Mouse (Mus musculus): ENCODE measurements around the gene Gys1. TPM values are rescaled to one million over a fixed set of nuclear protein-coding genes. Genes with fewer than 3 reads are reported as not detected.
"Not testable (repeated sequence)": the region's sequence is repeated elsewhere in the genome, so short reads cannot be mapped to it uniquely, and the experiment has no call there.

The Gys1 gene
- polyA plus RNA-seq, 1 experiment from 2014 or later = 32.7 TPM

DNA sequence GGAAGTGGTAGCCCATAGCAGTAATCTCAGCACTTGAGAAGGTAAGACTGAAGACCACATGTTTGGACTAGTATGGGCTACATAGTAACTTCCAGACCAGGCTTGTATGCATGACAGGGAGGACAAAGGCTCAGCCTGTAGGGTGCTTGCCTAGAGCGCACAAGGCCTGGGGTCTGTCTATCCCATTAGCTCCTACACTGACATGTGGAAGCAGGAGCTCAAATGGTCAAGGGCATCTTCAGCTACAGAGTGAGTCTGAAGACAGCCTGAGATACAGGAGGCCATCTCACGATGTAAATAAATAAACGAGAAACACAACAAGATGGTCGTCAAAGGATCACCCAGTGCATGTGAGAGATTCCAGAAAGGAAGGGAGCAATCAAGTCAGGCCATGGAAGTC is 27.7 kb downstream of the Gys1 start:
- H3K27ac ChIP-seq (ENCODE audit: low read length) = no peak overlapping the region
- no peaks in the 10 kb centered on the region for H3K27me3 ChIP-seq (ENCODE audit: control insufficient read depth, insufficient read depth, low read length)
- no peak overlapping the region for H3K9ac ChIP-seq (replicated peaks; ENCODE audit: low read depth, low read length)
- peaks cover 27% of the 10 kb centered on the region for H3K36me3 ChIP-seq (ENCODE audit: control insufficient read depth, insufficient read depth, low read length)
- WGBS = 84% methylated on average over 4 of the region's 4 CpGs
- no peaks in the 10 kb centered on the region for H3K9me3 ChIP-seq (ENCODE audit: control insufficient read depth, low read depth, low read length)
- peaks cover 29% of the 10 kb centered on the region for H3K4me1 ChIP-seq (ENCODE audit: control insufficient read depth, insufficient read depth, low read length)
- no peak overlapping the region for H3K4me3 ChIP-seq (ENCODE audit: low read depth, low read length)
- no peak overlapping the region for H3K4me2 ChIP-seq (replicated peaks; ENCODE audit: low read depth, low read length)
- no peak for ATAC-seq (ENCODE audit: insufficient number of reproducible peaks, insufficient read depth, low FRiP score, low read depth)

DNA sequence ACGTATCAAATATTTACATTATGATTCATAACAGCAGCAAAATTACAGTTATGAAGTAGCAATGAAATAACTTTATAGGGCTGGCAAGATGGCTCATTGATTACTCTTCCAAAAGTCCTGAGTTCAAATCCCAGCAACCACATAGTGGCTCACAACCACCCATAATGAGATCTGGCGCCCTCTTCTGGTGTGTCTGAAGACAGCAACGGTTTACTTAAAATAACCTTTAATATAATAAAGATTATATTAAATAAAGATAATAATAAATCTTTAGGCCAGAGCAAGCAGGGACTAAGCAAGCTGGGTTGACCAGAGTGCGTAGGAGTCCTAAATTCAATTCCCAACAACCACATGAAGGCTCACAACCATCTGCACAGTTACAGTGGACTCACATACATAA is 28.2 kb downstream of the Gys1 start:
- not testable (repeated sequence) for H3K4me2 ChIP-seq (replicated peaks; ENCODE audit: low read depth, low read length); H3K4me3 ChIP-seq (ENCODE audit: low read depth, low read length); H3K27ac ChIP-seq (ENCODE audit: low read length); H3K27me3 ChIP-seq (ENCODE audit: control insufficient read depth, insufficient read depth, low read length); H3K9me3 ChIP-seq (ENCODE audit: control insufficient read depth, low read depth, low read length); H3K9ac ChIP-seq (replicated peaks; ENCODE audit: low read depth, low read length); ATAC-seq (ENCODE audit: insufficient number of reproducible peaks, insufficient read depth, low FRiP score, low read depth)
- Histone ChIP-seq H3K4me1 (ENCODE audit: control insufficient read depth, insufficient read depth, low read length) (peaks cover 23% of the 10 kb centered on the region), H3K36me3 (ENCODE audit: control insufficient read depth, insufficient read depth, low read length) (peaks cover 22% of the 10 kb centered on the region)
- WGBS = 75% methylated on average over 4 of the region's 4 CpGs

DNA sequence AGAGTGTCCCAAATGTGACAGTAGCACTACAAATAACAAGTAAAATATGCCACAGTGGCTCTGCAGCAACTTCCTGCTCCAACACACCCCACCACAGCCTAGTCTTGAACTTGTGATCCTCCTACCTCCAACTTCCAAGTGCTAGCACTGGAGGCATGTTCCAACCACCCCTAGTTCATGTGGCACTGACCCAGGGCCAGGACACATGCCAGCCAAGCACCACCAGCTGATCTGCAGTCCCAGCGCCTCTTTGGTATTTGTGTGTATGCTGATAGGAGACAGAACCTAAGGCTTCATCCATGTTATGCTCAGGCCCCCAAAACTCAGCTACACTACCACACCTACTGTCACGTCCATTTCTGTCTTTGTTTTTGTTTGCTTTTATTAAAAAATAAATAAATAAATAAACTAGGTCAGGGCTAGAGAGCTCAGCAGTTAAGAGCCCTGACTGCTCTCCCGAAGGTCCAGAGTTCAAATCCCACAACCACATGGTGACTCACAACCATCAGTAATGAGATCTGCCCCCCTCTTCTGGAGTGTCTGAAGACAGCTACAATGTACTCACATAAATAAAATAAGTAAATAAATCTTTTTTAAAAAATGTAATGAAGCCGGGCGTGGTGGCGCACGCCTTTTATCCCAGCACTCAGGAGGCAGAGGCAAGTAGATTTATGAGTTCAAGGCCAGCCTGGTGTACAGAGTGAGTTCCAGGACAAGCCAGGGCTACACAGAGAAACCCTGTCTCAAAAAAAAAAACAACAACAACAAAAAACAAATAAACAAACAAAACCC is 29.5 kb downstream of the Gys1 start:
- Histone ChIP-seq H3K4me1 (ENCODE audit: control insufficient read depth, insufficient read depth, low read length) (peaks cover 18% of the 10 kb centered on the region), H3K27me3 (ENCODE audit: control insufficient read depth, insufficient read depth, low read length) (no peaks in the 10 kb centered on the region), H3K27ac (ENCODE audit: low read length) (no peak overlapping the region), H3K4me3 (ENCODE audit: low read depth, low read length) (no peak overlapping the region), H3K9ac (replicated peaks; ENCODE audit: low read depth, low read length) (no peak overlapping the region), H3K9me3 (ENCODE audit: control insufficient read depth, low read depth, low read length) (no peaks in the 10 kb centered on the region), H3K36me3 (ENCODE audit: control insufficient read depth, insufficient read depth, low read length) (peaks cover 16% of the 10 kb centered on the region; the same call in 1 of the 2 replicates), H3K4me2 (replicated peaks; ENCODE audit: low read depth, low read length) (no peak overlapping the region)
- WGBS = 95% methylated on average over 7 of the region's 7 CpGs
- no peak for ATAC-seq (ENCODE audit: insufficient number of reproducible peaks, insufficient read depth, low FRiP score, low read depth)

DNA sequence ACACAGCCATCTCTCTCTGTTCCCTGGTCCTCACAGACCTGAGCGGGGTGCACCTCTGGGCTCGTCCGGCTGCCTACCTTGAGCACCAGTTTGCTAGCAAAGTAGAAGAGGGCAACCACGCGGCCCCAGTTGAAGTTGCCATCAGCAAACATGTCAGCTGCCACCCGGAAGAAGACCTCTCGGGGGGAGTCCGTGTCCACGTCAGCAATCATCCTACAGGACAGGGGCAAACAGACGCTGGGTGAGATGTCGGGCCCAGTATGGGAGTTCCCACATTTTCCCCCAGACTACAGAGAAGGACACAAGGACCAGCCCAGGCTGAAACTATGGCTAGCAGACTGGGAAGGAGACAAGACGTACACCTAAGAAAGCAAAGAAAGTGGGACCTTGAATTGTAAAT is 30.5 kb downstream of the Gys1 start:
- Histone ChIP-seq H3K4me2 (replicated peaks; ENCODE audit: low read depth, low read length) (no peak overlapping the region), H3K9ac (replicated peaks; ENCODE audit: low read depth, low read length) (no peak overlapping the region), H3K36me3 (ENCODE audit: control insufficient read depth, insufficient read depth, low read length) (peaks cover 16% of the 10 kb centered on the region; the same call in 1 of the 2 replicates), H3K9me3 (ENCODE audit: control insufficient read depth, low read depth, low read length) (no peaks in the 10 kb centered on the region), H3K4me1 (ENCODE audit: control insufficient read depth, insufficient read depth, low read length) (peaks cover 17% of the 10 kb centered on the region), H3K27me3 (ENCODE audit: control insufficient read depth, insufficient read depth, low read length) (no peaks in the 10 kb centered on the region), H3K4me3 (ENCODE audit: low read depth, low read length) (no peak overlapping the region), H3K27ac (ENCODE audit: low read length) (no peak overlapping the region)
- 92% methylated on average over 12 of the region's 12 CpGs for WGBS
- ATAC-seq (ENCODE audit: insufficient number of reproducible peaks, insufficient read depth, low FRiP score, low read depth) = no peak

DNA sequence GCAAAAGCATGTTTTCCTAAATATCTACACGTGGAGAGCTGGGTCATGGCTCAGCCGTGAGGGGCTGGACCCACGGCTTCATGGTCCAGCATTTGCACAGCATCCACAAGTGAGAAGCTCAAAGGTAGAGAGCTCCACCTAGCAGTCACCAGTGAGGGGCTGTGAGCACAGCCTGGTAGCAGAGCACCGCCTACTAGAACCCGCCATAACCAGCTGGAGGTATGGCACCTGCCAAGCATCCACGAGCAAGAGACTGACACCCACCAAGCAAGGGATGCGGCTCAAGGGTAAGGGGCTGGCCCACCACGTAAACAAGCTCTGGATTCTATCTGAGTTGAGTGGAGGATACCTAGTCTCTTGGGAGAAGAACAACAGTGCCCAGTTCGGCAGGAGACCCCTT is 30.9 kb downstream of the Gys1 start:
- peak overlapping the region; percentile 86; the same call in 1 of the 2 replicates for H3K4me3 ChIP-seq (ENCODE audit: low read depth, low read length)
- H3K36me3 ChIP-seq (ENCODE audit: control insufficient read depth, insufficient read depth, low read length) = peaks cover 16% of the 10 kb centered on the region; the same call in 1 of the 2 replicates
- no peak overlapping the region for H3K9ac ChIP-seq (replicated peaks; ENCODE audit: low read depth, low read length)
- H3K4me2 ChIP-seq (replicated peaks; ENCODE audit: low read depth, low read length) = peak overlapping the region; percentile 61
- no peak overlapping the region for H3K27ac ChIP-seq (ENCODE audit: low read length)
- no peaks in the 10 kb centered on the region for H3K9me3 ChIP-seq (ENCODE audit: control insufficient read depth, low read depth, low read length)
- peaks cover 13% of the 10 kb centered on the region for H3K4me1 ChIP-seq (ENCODE audit: control insufficient read depth, insufficient read depth, low read length)
- ATAC-seq (ENCODE audit: insufficient number of reproducible peaks, insufficient read depth, low FRiP score, low read depth) = no peak
- H3K27me3 ChIP-seq (ENCODE audit: control insufficient read depth, insufficient read depth, low read length) = no peaks in the 10 kb centered on the region
- WGBS = 79% methylated on average over 9 of the region's 9 CpGs

DNA sequence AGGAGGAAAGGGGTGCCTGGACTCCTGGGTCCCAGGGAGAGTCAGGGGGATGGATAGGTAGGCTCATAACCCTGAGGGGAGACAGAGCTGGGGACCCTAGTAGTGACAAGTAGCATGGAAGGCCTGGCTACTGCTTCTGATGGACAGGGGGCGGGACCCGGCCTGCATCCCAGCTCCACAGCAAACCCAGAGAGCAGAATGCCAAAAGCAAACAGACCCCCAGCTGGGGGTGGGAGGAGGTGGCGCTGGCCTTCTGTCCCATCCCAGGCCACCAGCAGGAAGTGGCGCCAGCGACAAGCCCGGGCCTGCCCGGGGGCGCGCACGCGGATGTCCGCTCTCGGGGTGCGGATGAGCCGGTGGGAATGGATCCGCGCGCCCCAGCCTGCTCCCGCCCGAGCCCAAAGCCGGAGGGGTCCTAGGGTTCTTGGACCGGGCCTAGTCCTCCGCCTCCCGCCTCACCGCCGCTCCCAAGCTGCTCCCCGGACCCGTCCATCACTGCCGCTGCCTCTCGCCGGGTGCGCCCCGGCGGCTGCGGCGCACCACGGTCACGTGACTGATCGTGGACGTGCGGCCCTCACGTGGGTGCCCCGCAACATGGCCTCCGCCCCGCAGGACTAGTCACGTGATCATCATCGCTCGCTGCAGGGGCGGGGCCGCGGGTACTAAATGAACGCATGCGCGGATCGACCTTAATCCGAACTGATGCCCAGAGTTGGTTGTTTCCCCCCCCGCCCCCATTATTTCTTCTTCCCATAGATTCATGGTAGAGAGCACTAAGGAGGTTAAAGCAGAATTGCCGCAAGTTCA is 31.8 kb downstream of the Gys1 start, which contains the start of gene Bax:
Bax (minus strand) TSS at position 616 of the 807 bp plus-strand sequence.
- under 1% methylated on average over 58 of the region's 58 CpGs for WGBS
- 0 out of 2 replicates have a peak, but pooled peaks cover 6% of the 10 kb centered on the region for H3K4me1 ChIP-seq (ENCODE audit: control insufficient read depth, insufficient read depth, low read length)
- H3K4me2 ChIP-seq (replicated peaks; ENCODE audit: low read depth, low read length) = peak within 1 kb of the TSS; percentile 61
- peak within 1 kb of the TSS; percentile 83 for H3K9ac ChIP-seq (replicated peaks; ENCODE audit: low read depth, low read length)
- peak within 1 kb of the TSS; percentile 86 for H3K4me3 ChIP-seq (ENCODE audit: low read depth, low read length)
- peak; percentile 84 for ATAC-seq (ENCODE audit: insufficient number of reproducible peaks, insufficient read depth, low FRiP score, low read depth)
- H3K27ac ChIP-seq (ENCODE audit: low read length) = peak within 1 kb of the TSS; percentile 2; the same call in 1 of the 2 replicates
- H3K9me3 ChIP-seq (ENCODE audit: control insufficient read depth, low read depth, low read length) = no peaks in the 10 kb centered on the region
- H3K27me3 ChIP-seq (ENCODE audit: control insufficient read depth, insufficient read depth, low read length) = no peaks in the 10 kb centered on the region
- peaks cover 16% of the 10 kb centered on the region; the same call in 1 of the 2 replicates for H3K36me3 ChIP-seq (ENCODE audit: control insufficient read depth, insufficient read depth, low read length)

DNA sequence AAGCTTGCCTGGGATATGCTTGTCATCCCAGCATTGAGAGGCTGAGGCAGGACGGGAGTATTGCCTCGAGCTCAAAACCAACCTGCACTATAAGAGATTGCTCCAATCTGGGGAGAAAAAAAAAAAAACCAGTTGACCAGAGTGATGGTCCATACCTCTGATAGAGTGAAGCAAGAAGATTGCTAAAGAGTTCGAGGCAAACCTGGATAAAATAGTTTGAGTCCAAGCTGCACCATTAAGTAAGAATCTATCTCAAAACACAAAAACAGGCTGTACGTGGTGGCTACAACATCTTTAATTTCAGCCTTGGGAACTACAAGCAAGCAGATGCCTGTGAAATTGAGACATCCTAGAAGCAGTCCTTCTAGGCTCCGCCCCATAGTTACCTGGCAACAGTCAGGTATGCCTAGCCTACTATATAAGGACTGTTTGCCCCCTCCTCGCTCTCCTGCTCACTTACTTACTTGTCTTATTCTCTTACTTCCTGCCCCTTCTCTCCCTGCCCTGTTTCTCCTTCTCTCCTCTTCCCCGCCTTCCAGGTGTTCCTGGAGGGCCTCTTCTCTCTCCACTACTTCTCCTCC is 32.5 kb downstream of the Gys1 start:
- Histone ChIP-seq H3K4me2 (replicated peaks; ENCODE audit: low read depth, low read length) (peak overlapping the region; percentile 61), H3K36me3 (ENCODE audit: control insufficient read depth, insufficient read depth, low read length) (peaks cover 16% of the 10 kb centered on the region; the same call in 1 of the 2 replicates), H3K4me1 (ENCODE audit: control insufficient read depth, insufficient read depth, low read length) (0 out of 2 replicates have a peak, but pooled peaks cover 6% of the 10 kb centered on the region), H3K4me3 (ENCODE audit: low read depth, low read length) (peak overlapping the region; percentile 86), H3K27me3 (ENCODE audit: control insufficient read depth, insufficient read depth, low read length) (no peaks in the 10 kb centered on the region), H3K9me3 (ENCODE audit: control insufficient read depth, low read depth, low read length) (no peaks in the 10 kb centered on the region), H3K27ac (ENCODE audit: low read length) (no peak overlapping the region; the same call in 1 of the 2 replicates), H3K9ac (replicated peaks; ENCODE audit: low read depth, low read length) (peak overlapping the region; percentile 83; the same call in 1 of the 2 replicates)
- ATAC-seq (ENCODE audit: insufficient number of reproducible peaks, insufficient read depth, low FRiP score, low read depth) = peak; percentile 20; the same call in 1 of the 2 replicates
- 26% methylated on average over 7 of the region's 7 CpGs for WGBS

DNA sequence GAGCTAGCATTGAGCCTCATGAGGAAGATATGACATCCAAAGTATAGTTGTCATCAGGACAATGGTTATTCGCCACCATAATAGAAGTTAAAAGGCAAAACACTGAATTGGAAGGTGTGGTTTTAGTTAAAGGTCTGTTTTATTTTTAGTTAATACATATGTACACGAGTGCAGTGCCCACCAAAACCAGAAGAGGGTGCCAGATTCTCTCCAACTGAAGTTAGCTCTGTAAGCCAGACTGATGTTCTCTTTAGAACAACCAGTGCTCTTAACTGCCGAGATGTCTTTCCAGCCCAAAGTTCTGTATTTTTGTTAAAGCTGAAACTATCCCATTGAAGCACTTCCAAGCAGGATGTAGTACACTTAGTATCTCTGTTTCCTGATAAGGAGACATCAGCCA is 36.2 kb downstream of the Gys1 start:
- no peak overlapping the region for H3K9ac ChIP-seq (replicated peaks; ENCODE audit: low read depth, low read length)
- no peaks in the 10 kb centered on the region for H3K27me3 ChIP-seq (ENCODE audit: control insufficient read depth, insufficient read depth, low read length)
- 0 out of 2 replicates have a peak, but pooled peaks cover 4% of the 10 kb centered on the region for H3K4me1 ChIP-seq (ENCODE audit: control insufficient read depth, insufficient read depth, low read length)
- 10% methylated on average over 3 of the region's 3 CpGs for WGBS
- H3K4me3 ChIP-seq (ENCODE audit: low read depth, low read length) = no peak overlapping the region
- H3K4me2 ChIP-seq (replicated peaks; ENCODE audit: low read depth, low read length) = no peak overlapping the region
- H3K27ac ChIP-seq (ENCODE audit: low read length) = no peak overlapping the region
- ATAC-seq (ENCODE audit: insufficient number of reproducible peaks, insufficient read depth, low FRiP score, low read depth) = no peak
- H3K9me3 ChIP-seq (ENCODE audit: control insufficient read depth, low read depth, low read length) = no peaks in the 10 kb centered on the region
- no peaks in the 10 kb centered on the region for H3K36me3 ChIP-seq (ENCODE audit: control insufficient read depth, insufficient read depth, low read length)
